Mouse (Mus musculus): ENCODE measurements around the gene Col9a3. TPM values are rescaled to one million over a fixed set of nuclear protein-coding genes. Genes with fewer than 3 reads are reported as not detected.

Col9a3 gene
- polyA plus RNA-seq, 1 experiment from 2014 or later: 9.0 TPM

GRCm38 (mm10) chr2:180598157-180598705, 641 bp downstream of the Col9a3 start:
- H3K9ac ChIP-seq (ENCODE audit: low read length): peak overlapping the region; percentile 56
- no peak for ATAC-seq (ENCODE audit: insufficient read depth, low FRiP score)
- H3K4me3 ChIP-seq (replicated peaks; ENCODE audit: low read length): peak overlapping the region; percentile 28
- 4% methylated on average over 41 of the region's 41 CpGs for WGBS
- H3K9me3 ChIP-seq (replicated peaks; ENCODE audit: control insufficient read depth, low read length): no peaks in the 10 kb centered on the region
- H3K27ac ChIP-seq (ENCODE audit: low read length): no peak overlapping the region
- peaks cover 3% of the 10 kb centered on the region for H3K4me1 ChIP-seq (ENCODE audit: control insufficient read depth, insufficient read depth, low read length)
- peaks cover 28% of the 10 kb centered on the region for H3K27me3 ChIP-seq (ENCODE audit: control insufficient read depth, insufficient read depth, low read length)
- H3K36me3 ChIP-seq (ENCODE audit: control insufficient read depth, insufficient read depth, low read length): peaks cover 2% of the 10 kb centered on the region; the same call in 1 of the 2 replicates
- peak overlapping the region; percentile 45 for H3K4me2 ChIP-seq (ENCODE audit: low read depth, low read length)

GRCm38 (mm10) chr2:180600569-180601021, 3.0 kb downstream of the Col9a3 start:
- Histone ChIP-seq H3K4me2 (ENCODE audit: low read depth, low read length) (no peak overlapping the region), H3K27me3 (ENCODE audit: control insufficient read depth, insufficient read depth, low read length) (peaks cover 28% of the 10 kb centered on the region), H3K9ac (ENCODE audit: low read length) (no peak overlapping the region), H3K36me3 (ENCODE audit: control insufficient read depth, insufficient read depth, low read length) (no peaks in the 10 kb centered on the region), H3K9me3 (replicated peaks; ENCODE audit: control insufficient read depth, low read length) (no peaks in the 10 kb centered on the region), H3K4me1 (ENCODE audit: control insufficient read depth, insufficient read depth, low read length) (peaks cover 3% of the 10 kb centered on the region), H3K4me3 (replicated peaks; ENCODE audit: low read length) (no peak overlapping the region), H3K27ac (ENCODE audit: low read length) (peak overlapping the region; percentile 29; the same call in 1 of the 2 replicates)
- ATAC-seq (ENCODE audit: insufficient read depth, low FRiP score): no peak
- WGBS: 22% methylated on average over 9 of the region's 9 CpGs

DNA sequence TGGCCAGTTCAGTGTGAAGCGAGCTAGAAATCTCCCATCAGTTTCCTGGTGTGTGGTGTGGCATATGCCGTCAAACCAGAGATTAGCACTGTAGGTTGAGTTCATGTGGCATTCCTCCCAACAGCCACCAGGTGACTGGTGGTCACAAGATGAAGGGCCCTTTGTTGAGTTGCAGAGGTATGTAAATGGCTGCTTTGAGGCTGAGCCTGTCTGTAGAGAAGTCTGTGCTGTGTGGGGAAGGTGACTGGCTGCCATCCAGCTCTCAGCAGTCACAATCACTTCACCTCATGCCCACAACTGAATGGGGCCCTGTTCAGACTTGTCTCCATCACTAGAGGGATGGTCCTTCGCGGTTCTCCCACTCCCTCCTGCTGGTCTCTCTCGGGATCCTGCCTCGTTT, 7.2 kb downstream of the Col9a3 start:
- ATAC-seq (ENCODE audit: insufficient read depth, low FRiP score): peak; percentile 16; the same call in 1 of the 2 replicates
- Histone ChIP-seq H3K4me3 (replicated peaks; ENCODE audit: low read length) (no peak overlapping the region), H3K27me3 (ENCODE audit: control insufficient read depth, insufficient read depth, low read length) (no peaks in the 10 kb centered on the region), H3K4me2 (ENCODE audit: low read depth, low read length) (no peak overlapping the region), H3K27ac (ENCODE audit: low read length) (no peak overlapping the region), H3K9me3 (replicated peaks; ENCODE audit: control insufficient read depth, low read length) (no peaks in the 10 kb centered on the region), H3K36me3 (ENCODE audit: control insufficient read depth, insufficient read depth, low read length) (no peaks in the 10 kb centered on the region), H3K9ac (ENCODE audit: low read length) (no peak overlapping the region), H3K4me1 (ENCODE audit: control insufficient read depth, insufficient read depth, low read length) (no peaks in the 10 kb centered on the region)
- 56% methylated on average over 6 of the region's 6 CpGs for WGBS

GRCm38 (mm10) chr2:180610283-180610682, 12.7 kb downstream of the Col9a3 start:
- Histone ChIP-seq H3K4me2 (ENCODE audit: low read depth, low read length) (no peak overlapping the region), H3K27ac (ENCODE audit: low read length) (no peak overlapping the region), H3K36me3 (ENCODE audit: control insufficient read depth, insufficient read depth, low read length) (no peaks in the 10 kb centered on the region), H3K9ac (ENCODE audit: low read length) (no peak overlapping the region), H3K9me3 (replicated peaks; ENCODE audit: control insufficient read depth, low read length) (no peaks in the 10 kb centered on the region), H3K4me3 (replicated peaks; ENCODE audit: low read length) (no peak overlapping the region), H3K4me1 (ENCODE audit: control insufficient read depth, insufficient read depth, low read length) (no peaks in the 10 kb centered on the region), H3K27me3 (ENCODE audit: control insufficient read depth, insufficient read depth, low read length) (no peaks in the 10 kb centered on the region)
- 52% methylated on average over 4 of the region's 4 CpGs for WGBS
- peak; percentile 53; the same call in 1 of the 2 replicates for ATAC-seq (ENCODE audit: insufficient read depth, low FRiP score)

DNA sequence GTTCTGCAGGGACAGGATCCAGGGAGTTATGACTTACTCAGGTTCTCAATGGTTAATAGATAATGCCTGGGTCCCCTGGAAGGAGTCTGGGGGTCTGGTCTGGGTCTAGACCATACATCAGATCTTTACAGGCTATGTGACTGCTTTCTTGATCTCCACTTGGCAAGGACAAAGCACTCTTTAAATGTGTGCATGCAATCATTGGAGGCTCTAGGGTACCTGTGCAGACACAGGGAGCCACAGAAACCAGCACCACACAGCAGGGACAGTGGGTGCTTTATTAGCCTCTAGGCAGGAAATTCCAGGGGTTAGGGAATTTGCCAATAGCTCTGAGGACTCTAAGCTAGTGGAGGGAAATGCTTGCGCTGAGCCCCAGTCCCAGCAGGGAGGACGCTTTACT, 14.3 kb downstream of the Col9a3 start:
- ATAC-seq (ENCODE audit: insufficient read depth, low FRiP score): no peak
- no peak overlapping the region for H3K9ac ChIP-seq (ENCODE audit: low read length)

DNA sequence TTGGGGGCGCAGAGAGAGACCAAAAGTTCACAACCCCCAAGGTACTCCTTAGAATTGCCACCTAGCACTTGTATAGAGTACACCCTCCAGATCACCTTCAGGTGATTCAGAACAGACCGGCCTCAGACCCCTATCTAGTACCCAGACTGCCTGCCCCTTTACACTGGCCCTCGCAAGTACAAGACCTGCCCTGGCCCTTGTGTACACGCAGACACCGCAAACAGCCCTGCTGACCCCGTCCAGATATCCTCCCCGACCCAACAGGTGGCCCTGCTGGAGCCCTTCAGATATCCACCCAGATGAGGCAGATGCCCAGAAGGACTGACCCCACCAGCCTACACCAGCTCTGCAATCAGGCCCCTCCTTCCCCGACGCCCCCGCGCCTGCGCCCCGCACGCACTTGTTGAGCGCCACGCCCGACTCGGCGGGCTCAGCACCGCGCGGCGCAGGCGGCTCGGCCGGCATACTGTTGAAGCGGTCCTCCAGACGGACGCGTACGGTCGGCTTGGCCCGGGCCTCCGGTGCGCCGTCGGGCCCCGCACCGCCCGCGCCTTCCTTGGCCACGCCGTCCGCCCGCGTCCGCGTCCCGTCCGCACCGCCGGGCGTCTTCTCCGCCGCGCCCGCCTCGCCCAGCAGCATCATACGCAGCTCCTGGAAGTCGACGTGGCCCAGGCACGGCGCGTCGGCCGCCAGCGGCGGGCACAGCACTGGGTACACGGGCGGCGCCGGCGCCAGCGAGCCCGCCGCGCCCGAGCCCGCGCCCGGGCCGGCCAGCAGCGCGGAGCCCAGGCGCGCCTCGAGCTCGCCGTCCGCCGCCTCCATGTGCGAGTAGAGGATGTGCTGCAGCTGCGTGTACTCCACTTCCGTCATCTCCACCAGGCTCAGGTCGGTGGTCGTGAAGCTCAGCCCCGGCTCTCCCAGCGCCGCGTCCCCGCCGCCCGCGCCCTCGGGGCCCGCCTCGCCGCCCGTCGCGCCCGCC, 44.3 kb downstream of the Col9a3 start:
- Histone ChIP-seq H3K9me3 (replicated peaks; ENCODE audit: control insufficient read depth, low read length) (peaks cover 18% of the 10 kb centered on the region), H3K4me3 (replicated peaks; ENCODE audit: low read length) (peak overlapping the region; percentile 37), H3K27ac (ENCODE audit: low read length) (no peak overlapping the region), H3K9ac (ENCODE audit: low read length) (peak overlapping the region; percentile 35), H3K4me2 (ENCODE audit: low read depth, low read length) (peak overlapping the region; percentile 46), H3K36me3 (ENCODE audit: control insufficient read depth, insufficient read depth, low read length) (no peaks in the 10 kb centered on the region), H3K27me3 (ENCODE audit: control insufficient read depth, insufficient read depth, low read length) (peaks cover 37% of the 10 kb centered on the region), H3K4me1 (ENCODE audit: control insufficient read depth, insufficient read depth, low read length) (no peaks in the 10 kb centered on the region; the same call in 1 of the 2 replicates)
- 3% methylated on average over 106 of the region's 112 CpGs for WGBS
- peak; percentile 66 for ATAC-seq (ENCODE audit: insufficient read depth, low FRiP score)

More for the DNA sequence above, 14.3 kb downstream of the Col9a3 start:
- 68% methylated on average over 2 of the region's 2 CpGs for WGBS
- Histone ChIP-seq H3K36me3 (ENCODE audit: control insufficient read depth, insufficient read depth, low read length) (no peaks in the 10 kb centered on the region), H3K4me1 (ENCODE audit: control insufficient read depth, insufficient read depth, low read length) (no peaks in the 10 kb centered on the region), H3K4me3 (replicated peaks; ENCODE audit: low read length) (no peak overlapping the region), H3K4me2 (ENCODE audit: low read depth, low read length) (no peak overlapping the region), H3K27ac (ENCODE audit: low read length) (no peak overlapping the region), H3K27me3 (ENCODE audit: control insufficient read depth, insufficient read depth, low read length) (no peaks in the 10 kb centered on the region), H3K9me3 (replicated peaks; ENCODE audit: control insufficient read depth, low read length) (no peaks in the 10 kb centered on the region)

GRCm38 (mm10) chr2:180642555-180643260, 45.1 kb downstream of the Col9a3 start, which contains the start of gene Tcfl5:
Gene Tcfl5 (minus strand): TSS chr2:180642708.
- Histone ChIP-seq H3K4me2 (ENCODE audit: low read depth, low read length) (peak within 1 kb of the TSS; percentile 46), H3K9me3 (replicated peaks; ENCODE audit: control insufficient read depth, low read length) (peaks cover 18% of the 10 kb centered on the region), H3K4me1 (ENCODE audit: control insufficient read depth, insufficient read depth, low read length) (no peaks in the 10 kb centered on the region; the same call in 1 of the 2 replicates), H3K4me3 (replicated peaks; ENCODE audit: low read length) (peak within 1 kb of the TSS; percentile 37), H3K27ac (ENCODE audit: low read length) (no peak within 1 kb of the TSS), H3K36me3 (ENCODE audit: control insufficient read depth, insufficient read depth, low read length) (no peaks in the 10 kb centered on the region), H3K27me3 (ENCODE audit: control insufficient read depth, insufficient read depth, low read length) (peaks cover 37% of the 10 kb centered on the region), H3K9ac (ENCODE audit: low read length) (peak within 1 kb of the TSS; percentile 35)
- no peak for ATAC-seq (ENCODE audit: insufficient read depth, low FRiP score)
- 4% methylated on average over 55 of the region's 56 CpGs for WGBS

- Histone ChIP-seq H3K9ac (ENCODE audit: low read length) (no peak overlapping the region), H3K27ac (ENCODE audit: low read length) (no peak overlapping the region), H3K27me3 (ENCODE audit: control insufficient read depth, insufficient read depth, low read length) (peaks cover 37% of the 10 kb centered on the region), H3K4me1 (ENCODE audit: control insufficient read depth, insufficient read depth, low read length) (no peaks in the 10 kb centered on the region; the same call in 1 of the 2 replicates), H3K4me3 (replicated peaks; ENCODE audit: low read length) (no peak overlapping the region), H3K4me2 (ENCODE audit: low read depth, low read length) (no peak overlapping the region), H3K9me3 (replicated peaks; ENCODE audit: control insufficient read depth, low read length) (peaks cover 18% of the 10 kb centered on the region), H3K36me3 (ENCODE audit: control insufficient read depth, insufficient read depth, low read length) (no peaks in the 10 kb centered on the region)
- ATAC-seq (ENCODE audit: insufficient read depth, low FRiP score): no peak
Observed at GRCm38 (mm10) chr2:180643626-180644025, 46.0 kb downstream of the Col9a3 start.
